Mouse (Mus musculus) ES-E14 (cell line): ENCODE results near the gene Ibsp.

Experiments
- CHD2 ChIP-seq: IDR thresholded peaks from 2 replicates; pipeline ENCODE4 v1.6.1; 2014; ENCODE audit warnings: mild to moderate bottlenecking, low read depth, low read length, inconsistent platforms
- HCFC1 ChIP-seq: IDR thresholded peaks from 2 replicates; pipeline ENCODE4 v1.6.1; 2012; ENCODE audit warnings: low read length, inconsistent platforms, borderline replicate concordance; ENCODE audit not compliant: insufficient read depth
- ZC3H11A ChIP-seq: IDR thresholded peaks from 2 replicates; pipeline ENCODE4 v1.6.1; 2012; ENCODE audit warnings: low read depth, mild to moderate bottlenecking, inconsistent platforms, low read length, borderline replicate concordance
- ZNF384 ChIP-seq: IDR thresholded peaks from 2 replicates; pipeline ENCODE4 v1.6.1; 2012; ENCODE audit warnings: low read depth, low read length, inconsistent platforms

DNA sequence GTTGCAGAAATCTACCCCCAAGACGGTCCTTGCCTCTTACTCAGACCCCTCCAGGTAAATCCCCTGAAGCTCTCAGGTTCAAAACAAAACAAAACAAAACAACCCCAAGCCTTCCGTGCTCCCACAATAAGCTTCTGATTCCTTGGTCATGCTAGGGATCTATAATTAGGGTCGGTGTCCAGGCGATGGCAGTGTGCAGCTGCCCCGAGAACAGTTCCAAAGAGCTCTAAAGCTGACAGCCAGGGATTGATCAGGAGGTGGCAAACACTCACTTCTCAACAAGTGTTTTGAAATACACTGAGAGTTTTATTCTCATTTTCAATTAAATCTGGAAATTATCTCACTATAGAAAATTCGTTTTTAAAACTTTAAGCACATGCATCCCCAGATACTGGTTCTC lies 43.9 kb downstream of the Ibsp start:
- TF ChIP-seq CHD2 (no peak), HCFC1 (no peak), ZNF384 (no peak), ZC3H11A (no peak)
